Mouse (Mus musculus) gastrocnemius, adult 8-10 months (tissue): ENCODE data around the gene Gars. TPM values are rescaled to one million over a fixed set of nuclear protein-coding genes. Genes with fewer than 3 reads are reported as not detected.

Source experiments
- DNase-seq, 2 experiments: peaks; one replicate each; pipeline ENCODE4 v3.0.0; 2022; ENCODE audit warnings: low spot score in 2 of 2
- total RNA-seq, 4 experiments: library from RNA; stranded (reverse); gene quantifications; 2 replicates each; pipeline ENCODE4 v1.2.4; 2022

Gene Gars
- total RNA-seq, 4 experiments from 2014 or later = 59.6 to 64.6 (median 60.4) TPM

DNA sequence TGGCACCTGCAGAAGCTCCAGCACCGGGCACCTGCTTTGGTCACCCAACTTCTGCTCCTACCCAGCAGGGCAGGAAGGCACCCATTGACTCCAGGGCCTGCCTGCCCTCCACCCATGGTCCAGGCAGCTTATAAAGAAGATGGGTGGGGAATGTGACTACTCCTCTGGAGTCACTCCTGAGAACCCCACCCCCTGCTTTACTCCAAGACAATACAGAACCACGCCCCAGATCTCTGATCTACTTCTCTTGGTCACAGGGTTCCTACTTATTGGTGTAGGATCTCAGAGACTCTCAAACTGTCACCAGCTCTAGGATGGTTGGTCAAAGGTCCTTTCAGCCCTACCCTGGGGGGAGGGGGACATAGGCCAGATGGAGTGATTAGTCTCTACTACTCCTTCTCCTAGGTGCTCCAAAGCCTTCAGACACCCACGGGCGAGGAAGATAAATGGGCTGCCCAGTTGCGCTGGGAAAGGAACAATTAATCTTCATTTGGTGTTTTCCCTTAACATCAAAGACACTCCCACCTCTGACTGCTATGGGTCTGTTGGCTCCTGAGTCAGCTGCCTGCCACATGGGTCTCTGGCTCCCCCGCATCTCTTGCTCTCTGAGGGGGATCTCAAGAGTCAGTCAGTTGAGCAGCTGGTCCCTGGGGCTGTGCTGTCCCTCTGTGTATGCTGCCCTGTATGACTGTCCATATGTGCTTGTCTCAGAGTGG lies 55.8 kb downstream of the Gars start:
- no peak for DNase-seq

GRCm38 (mm10) chr6:55098030-55098429 lies 60.2 kb downstream of the Gars start:
- DNase-seq = no peak

GRCm38 (mm10) chr6:55098603-55099002 lies 60.8 kb downstream of the Gars start:
- DNase-seq = no peak

DNA sequence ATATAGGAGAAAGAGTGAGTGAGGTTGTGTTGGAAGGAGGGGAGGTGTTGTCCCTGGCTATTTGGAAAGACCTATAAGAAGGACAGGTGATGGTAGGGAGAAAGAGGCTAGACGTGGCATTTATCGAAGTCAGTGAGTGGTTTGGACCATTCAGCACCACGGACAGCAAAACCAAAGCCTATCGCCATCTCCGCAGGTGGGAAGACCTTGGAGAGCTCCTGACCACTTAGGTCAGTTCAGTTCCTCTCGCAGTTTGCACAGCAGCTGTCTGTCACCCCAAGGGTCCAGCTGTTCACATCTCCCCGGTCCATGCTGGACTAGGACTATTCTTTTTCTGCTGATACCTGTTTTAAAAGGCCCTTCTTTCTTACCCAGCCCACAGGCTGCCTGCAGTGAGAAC lies 70.6 kb downstream of the Gars start:
- DNase-seq = no peak

GRCm38 (mm10) chr6:55117325-55118109 lies 79.7 kb downstream of the Gars start:
- DNase-seq = no peak

- peak; percentile 40 to 45 for DNase-seq
Observed at GRCm38 (mm10) chr6:55123056-55123455, 85.2 kb downstream of the Gars start.

- peak in 1 of 2 experiments; percentile 57 for DNase-seq
Observed at GRCm38 (mm10) chr6:55126576-55126975, 88.8 kb downstream of the Gars start.

DNA sequence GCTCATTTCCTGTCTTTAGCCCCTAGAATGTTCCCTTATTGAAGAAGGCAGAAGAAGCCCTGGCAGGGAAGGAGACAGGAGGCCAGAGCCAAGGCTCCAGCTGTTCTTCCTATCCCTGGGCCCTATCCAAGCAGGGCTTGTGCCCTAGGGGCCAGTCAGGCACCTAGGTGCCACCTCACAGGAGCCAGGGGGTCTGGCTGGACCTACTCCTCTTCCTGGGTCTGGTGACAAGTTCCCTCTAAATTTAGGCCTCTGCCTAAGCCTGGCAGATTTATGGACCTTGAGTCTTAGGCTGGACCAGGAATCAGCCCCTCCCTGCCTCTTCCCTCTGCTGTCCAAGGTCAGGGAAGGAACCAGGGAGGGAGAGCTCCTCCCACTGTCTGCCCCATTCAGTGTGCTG lies 90.6 kb downstream of the Gars start:
- DNase-seq = peak; percentile 50 to 73

Other genes with a start within 250 kb of the Gars start
- 10 to 100 TPM; 13.0 to 18.4 (median 16.1) TPM for gene Znrf2, start 221.1 kb upstream of the Gars start, total RNA-seq
- 1 to 10 TPM; 7.0 to 8.9 (median 7.9) TPM for gene Nod1, start 65.4 kb upstream of the Gars start, total RNA-seq
- 10 to 100 TPM in 1 of 4 experiments, 1 to 10 TPM in 3; 8.0 to 10.1 (median 8.7) TPM for gene Ggct, start 45.1 kb upstream of the Gars start, total RNA-seq
- 10 to 100 TPM; 17.2 to 21.4 (median 17.7) TPM for gene Crhr2, start 95.0 kb downstream of the Gars start, total RNA-seq
- gene Inmt, start 137.0 kb downstream of the Gars start, total RNA-seq = 10 to 100 TPM; 10.4 to 90.9 (median 28.7) TPM
- gene Mindy4, start 165.4 kb downstream of the Gars start, total RNA-seq = 1 to 10 TPM; 1.3 to 3.1 (median 2.2) TPM